Mouse (Mus musculus): ENCODE measurements around the gene Zfp318. TPM values are rescaled to one million over a fixed set of nuclear protein-coding genes. Genes with fewer than 3 reads are reported as not detected.

The Zfp318 gene
- polyA plus RNA-seq, 1 experiment, result 20.7 TPM

- Histone ChIP-seq H3K4me1 (replicated peaks; ENCODE audit: control insufficient read depth, insufficient read depth, low read length) (no peaks in the 10 kb centered on the region), H3K4me3 (ENCODE audit: control insufficient read depth, insufficient read depth, low read length) (no peak overlapping the region), H3K27me3 (ENCODE audit: control insufficient read depth, insufficient read depth, low read length) (peaks cover 6% of the 10 kb centered on the region; the same call in 1 of the 2 replicates), H3K27ac (ENCODE audit: control insufficient read depth, insufficient read depth, low read length) (no peak overlapping the region), H3K36me3 (ENCODE audit: control insufficient read depth, insufficient read depth, low read length) (no peaks in the 10 kb centered on the region)
- WGBS, result 13% methylated on average over 50 of the region's 50 CpGs
- no peak for TF ChIP-seq POLR2A (IDR thresholded peaks at IDR 0.05; ENCODE audit: control insufficient read depth, extremely low read depth, insufficient read depth, low read length, poor library complexity)
- TF ChIP-seq CTCF (IDR thresholded peaks at IDR 0.05; ENCODE audit: borderline replicate concordance, control insufficient read depth, extremely low read depth, insufficient read depth, low read length, poor library complexity), result no peak
- no peak for DNase-seq
Observed at GRCm38 (mm10) chr17:46444839-46445579, 61.5 kb downstream of the Zfp318 start.

DNA sequence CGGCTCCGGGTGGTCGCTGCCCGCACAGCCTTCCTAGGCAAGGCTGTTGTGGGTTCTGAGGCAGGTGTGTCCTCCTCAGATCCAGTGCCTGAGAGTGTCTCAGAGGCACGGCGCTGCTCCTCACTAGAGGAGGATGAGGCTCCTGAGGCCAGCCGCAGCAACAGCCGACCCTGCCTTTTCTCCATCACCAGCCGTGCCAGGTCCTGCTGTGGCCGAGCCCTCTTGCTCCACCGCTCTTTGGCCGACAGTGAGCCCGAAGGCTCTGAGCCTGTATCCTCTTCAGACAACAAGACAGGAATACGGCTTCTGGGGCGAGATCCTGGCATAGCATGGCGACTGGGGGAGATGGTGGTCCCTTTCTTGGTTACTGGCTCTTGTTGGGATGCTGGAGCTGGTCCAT, 62.7 kb downstream of the Zfp318 start:
- TF ChIP-seq POLR2A (IDR thresholded peaks at IDR 0.05; ENCODE audit: control insufficient read depth, extremely low read depth, insufficient read depth, low read length, poor library complexity) (no peak), CTCF (IDR thresholded peaks at IDR 0.05; ENCODE audit: borderline replicate concordance, control insufficient read depth, extremely low read depth, insufficient read depth, low read length, poor library complexity) (no peak)
- Histone ChIP-seq H3K36me3 (ENCODE audit: control insufficient read depth, insufficient read depth, low read length) (no peaks in the 10 kb centered on the region), H3K4me1 (replicated peaks; ENCODE audit: control insufficient read depth, insufficient read depth, low read length) (no peaks in the 10 kb centered on the region), H3K27me3 (ENCODE audit: control insufficient read depth, insufficient read depth, low read length) (peaks cover 6% of the 10 kb centered on the region; the same call in 1 of the 2 replicates), H3K27ac (ENCODE audit: control insufficient read depth, insufficient read depth, low read length) (no peak overlapping the region), H3K4me3 (ENCODE audit: control insufficient read depth, insufficient read depth, low read length) (no peak overlapping the region)
- DNase-seq, result no peak
- 94% methylated on average over 16 of the region's 16 CpGs for WGBS

GRCm38 (mm10) chr17:46452683-46453082, 69.2 kb downstream of the Zfp318 start:
- no peaks in the 10 kb centered on the region; the same call in 1 of the 2 replicates for H3K4me1 ChIP-seq (replicated peaks; ENCODE audit: control insufficient read depth, insufficient read depth, low read length)
- 63% methylated on average over 5 of the region's 5 CpGs for WGBS
- H3K27ac ChIP-seq (ENCODE audit: control insufficient read depth, insufficient read depth, low read length), result no peak overlapping the region
- TF ChIP-seq POLR2A (IDR thresholded peaks at IDR 0.05; ENCODE audit: control insufficient read depth, extremely low read depth, insufficient read depth, low read length, poor library complexity) (no peak), CTCF (IDR thresholded peaks at IDR 0.05; ENCODE audit: borderline replicate concordance, control insufficient read depth, extremely low read depth, insufficient read depth, low read length, poor library complexity) (no peak)
- peaks cover 20% of the 10 kb centered on the region; the same call in 1 of the 2 replicates for H3K27me3 ChIP-seq (ENCODE audit: control insufficient read depth, insufficient read depth, low read length)
- DNase-seq, result no peak
- no peaks in the 10 kb centered on the region for H3K36me3 ChIP-seq (ENCODE audit: control insufficient read depth, insufficient read depth, low read length)
- no peak overlapping the region for H3K4me3 ChIP-seq (ENCODE audit: control insufficient read depth, insufficient read depth, low read length)

- Histone ChIP-seq H3K36me3 (ENCODE audit: control insufficient read depth, insufficient read depth, low read length) (no peaks in the 10 kb centered on the region), H3K27me3 (ENCODE audit: control insufficient read depth, insufficient read depth, low read length) (peaks cover 20% of the 10 kb centered on the region; the same call in 1 of the 2 replicates), H3K4me1 (replicated peaks; ENCODE audit: control insufficient read depth, insufficient read depth, low read length) (no peaks in the 10 kb centered on the region; the same call in 1 of the 2 replicates), H3K4me3 (ENCODE audit: control insufficient read depth, insufficient read depth, low read length) (no peak overlapping the region), H3K27ac (ENCODE audit: control insufficient read depth, insufficient read depth, low read length) (no peak overlapping the region)
- no peak for DNase-seq
- no peak for TF ChIP-seq POLR2A (IDR thresholded peaks at IDR 0.05; ENCODE audit: control insufficient read depth, extremely low read depth, insufficient read depth, low read length, poor library complexity)
- WGBS, result 20% methylated on average over 13 of the region's 13 CpGs
Observed at GRCm38 (mm10) chr17:46453302-46453948, 69.9 kb downstream of the Zfp318 start.

DNA sequence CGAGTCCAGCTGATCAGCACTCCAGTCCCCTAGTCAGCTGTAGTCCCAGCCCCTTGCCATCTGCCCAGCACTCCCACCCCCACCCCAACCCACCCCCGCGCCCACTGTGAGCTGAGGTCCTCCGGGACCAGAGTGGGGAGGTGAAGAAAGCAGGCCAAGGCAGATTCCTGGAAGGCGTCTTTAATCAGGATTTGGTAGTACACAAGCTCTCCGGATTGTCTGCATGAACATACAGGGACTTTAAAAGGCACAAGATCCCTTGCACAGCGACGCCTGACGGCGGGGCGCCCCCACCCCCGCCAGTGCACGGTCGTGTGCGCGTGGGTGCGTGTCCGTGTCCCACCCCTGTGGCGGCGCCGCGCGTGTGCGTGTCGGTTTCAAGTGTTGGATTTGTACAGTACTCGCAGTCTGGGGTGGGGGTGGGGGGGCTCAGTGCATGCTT, 70.5 kb downstream of the Zfp318 start:
- no peak overlapping the region for H3K27ac ChIP-seq (ENCODE audit: control insufficient read depth, insufficient read depth, low read length)
- WGBS, result 12% methylated on average over 26 of the region's 26 CpGs
- no peak for TF ChIP-seq CTCF (IDR thresholded peaks at IDR 0.05; ENCODE audit: borderline replicate concordance, control insufficient read depth, extremely low read depth, insufficient read depth, low read length, poor library complexity)
- no peak for TF ChIP-seq POLR2A (IDR thresholded peaks at IDR 0.05; ENCODE audit: control insufficient read depth, extremely low read depth, insufficient read depth, low read length, poor library complexity)

GRCm38 (mm10) chr17:46454539-46454938, 71.0 kb downstream of the Zfp318 start:
- 9% methylated on average over 9 of the region's 9 CpGs for WGBS
- Histone ChIP-seq H3K4me1 (replicated peaks; ENCODE audit: control insufficient read depth, insufficient read depth, low read length) (no peaks in the 10 kb centered on the region; the same call in 1 of the 2 replicates), H3K27ac (ENCODE audit: control insufficient read depth, insufficient read depth, low read length) (no peak overlapping the region), H3K36me3 (ENCODE audit: control insufficient read depth, insufficient read depth, low read length) (no peaks in the 10 kb centered on the region), H3K4me3 (ENCODE audit: control insufficient read depth, insufficient read depth, low read length) (no peak overlapping the region), H3K27me3 (ENCODE audit: control insufficient read depth, insufficient read depth, low read length) (peaks cover 20% of the 10 kb centered on the region; the same call in 1 of the 2 replicates)
- DNase-seq, result no peak
- TF ChIP-seq POLR2A (IDR thresholded peaks at IDR 0.05; ENCODE audit: control insufficient read depth, extremely low read depth, insufficient read depth, low read length, poor library complexity), result no peak
- TF ChIP-seq CTCF (IDR thresholded peaks at IDR 0.05; ENCODE audit: borderline replicate concordance, control insufficient read depth, extremely low read depth, insufficient read depth, low read length, poor library complexity), result no peak

More for the DNA sequence above, 70.5 kb downstream of the Zfp318 start:
- Histone ChIP-seq H3K27me3 (ENCODE audit: control insufficient read depth, insufficient read depth, low read length) (peaks cover 20% of the 10 kb centered on the region; the same call in 1 of the 2 replicates), H3K4me1 (replicated peaks; ENCODE audit: control insufficient read depth, insufficient read depth, low read length) (no peaks in the 10 kb centered on the region; the same call in 1 of the 2 replicates), H3K36me3 (ENCODE audit: control insufficient read depth, insufficient read depth, low read length) (no peaks in the 10 kb centered on the region), H3K4me3 (ENCODE audit: control insufficient read depth, insufficient read depth, low read length) (no peak overlapping the region)
- DNase-seq, result no peak

Data from thymus, adult 2 months (tissue).